Mouse (Mus musculus) hindbrain, embryonic 14.5 days (tissue): ENCODE data around the gene Spata5. TPM values are rescaled to one million over a fixed set of nuclear protein-coding genes. Genes with fewer than 3 reads are reported as not detected.

Experiments used
- ATAC-seq: fragments of 200-750 bp; cut with Nextera tagmentation; 2 replicates; pipeline ENCODE4 v1.8.0; 2017; ENCODE audit warnings: moderate number of reproducible peaks, mild to moderate bottlenecking, moderate TSS enrichment, moderate library complexity; ENCODE audit not compliant: low FRiP score
- DNase-seq: peaks from one replicate; pipeline ENCODE4 v3.0.0-alpha.2; 2015; ENCODE audit warnings: low spot score
- H3K27ac ChIP-seq: fragments of 300-500 bp; sonication (generic); 2 replicates; pipeline ENCODE4 v1.5.1; 2014; ENCODE audit warnings: mild to moderate bottlenecking, moderate library complexity
- H3K27me3 ChIP-seq: fragments of 300-500 bp; sonication (generic); 2 replicates; pipeline ENCODE4 v1.6.1; 2014; ENCODE audit warnings: mild to moderate bottlenecking, low read length, mixed read lengths; ENCODE audit not compliant: control insufficient read depth, insufficient read depth
- H3K36me3 ChIP-seq: fragments of 300-500 bp; sonication (generic); replicated peaks from 2 replicates; pipeline ENCODE4 v1.6.1; 2014; ENCODE audit not compliant: control insufficient read depth, insufficient read depth
- H3K4me1 ChIP-seq: fragments of 300-500 bp; sonication (generic); replicated peaks from 2 replicates; pipeline ENCODE4 v1.6.1; 2014; ENCODE audit warnings: antibody characterized with exemption, low read length, mixed read lengths; ENCODE audit not compliant: control insufficient read depth, insufficient read depth
- H3K4me2 ChIP-seq: fragments of 300-500 bp; sonication (generic); replicated peaks from 2 replicates; pipeline ENCODE4 v1.6.1; 2014; ENCODE audit warnings: mild to moderate bottlenecking, moderate library complexity
- H3K4me3 ChIP-seq: fragments of 300-500 bp; sonication (generic); replicated peaks from 2 replicates; pipeline ENCODE4 v1.5.1; 2014; ENCODE audit warnings: mild to moderate bottlenecking, low read length
- H3K9ac ChIP-seq: fragments of 300-500 bp; sonication (generic); 2 replicates; pipeline ENCODE4 v1.6.1; 2014
- H3K9me3 ChIP-seq: fragments of 300-500 bp; sonication (generic); 2 replicates; pipeline ENCODE4 v1.6.1; 2016; ENCODE audit warnings: low read length; ENCODE audit not compliant: control insufficient read depth
- whole genome bisulfite sequencing: fragments of 180-500 bp; shearing (Covaris S2); extraction: QIAGEN DNeasy Blood & Tissue Kit; methylation state at CpG from one replicate; pipeline ENCODE4 v1.1.7; 2014; 5-methylcytosine and 5-hydroxymethylcytosine counted together
- polyA plus RNA-seq: library from polyadenylated mRNA; unstranded; fragments of >200 nt; fragmentation: Nextera tagmentation; extraction: Ambion mirVana; gene quantifications from 2 replicates; pipeline ENCODE4 v1.2.1, GENCODE M21; 2014

Gene Spata5
- polyA plus RNA-seq, 1 experiment from 2014 or later = 33.1 TPM

DNA sequence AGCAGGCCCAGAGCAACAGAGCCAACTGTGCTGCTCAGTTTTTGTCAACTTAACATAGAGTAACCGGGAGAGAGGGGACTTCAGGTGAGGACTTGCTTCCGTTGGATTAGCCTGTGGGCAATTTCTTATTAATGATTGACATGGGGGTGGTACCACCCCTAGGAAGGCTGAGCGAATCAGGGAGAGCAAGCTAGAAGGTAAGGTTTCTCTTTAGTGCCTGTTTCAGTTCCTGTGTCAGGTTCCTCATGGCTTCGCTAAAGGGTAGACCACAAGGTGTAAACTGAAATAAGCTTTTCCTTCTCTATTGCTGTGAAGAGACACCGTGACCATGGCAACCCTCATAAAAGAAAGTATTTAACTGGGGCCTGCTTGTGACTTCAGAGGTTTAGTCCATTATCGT is 32.4 kb upstream of the Spata5 start:
- Histone ChIP-seq H3K4me3 (no peak overlapping the region), H3K4me1 (no peaks in the 10 kb centered on the region), H3K36me3 (no peaks in the 10 kb centered on the region), H3K4me2 (no peak overlapping the region), H3K27me3 (no peaks in the 10 kb centered on the region), H3K9me3 (no peaks in the 10 kb centered on the region), H3K9ac (no peak overlapping the region), H3K27ac (no peak overlapping the region)
- WGBS = 89% methylated on average over 6 of the region's 6 CpGs
- no peak for DNase-seq
- no peak for ATAC-seq

DNA sequence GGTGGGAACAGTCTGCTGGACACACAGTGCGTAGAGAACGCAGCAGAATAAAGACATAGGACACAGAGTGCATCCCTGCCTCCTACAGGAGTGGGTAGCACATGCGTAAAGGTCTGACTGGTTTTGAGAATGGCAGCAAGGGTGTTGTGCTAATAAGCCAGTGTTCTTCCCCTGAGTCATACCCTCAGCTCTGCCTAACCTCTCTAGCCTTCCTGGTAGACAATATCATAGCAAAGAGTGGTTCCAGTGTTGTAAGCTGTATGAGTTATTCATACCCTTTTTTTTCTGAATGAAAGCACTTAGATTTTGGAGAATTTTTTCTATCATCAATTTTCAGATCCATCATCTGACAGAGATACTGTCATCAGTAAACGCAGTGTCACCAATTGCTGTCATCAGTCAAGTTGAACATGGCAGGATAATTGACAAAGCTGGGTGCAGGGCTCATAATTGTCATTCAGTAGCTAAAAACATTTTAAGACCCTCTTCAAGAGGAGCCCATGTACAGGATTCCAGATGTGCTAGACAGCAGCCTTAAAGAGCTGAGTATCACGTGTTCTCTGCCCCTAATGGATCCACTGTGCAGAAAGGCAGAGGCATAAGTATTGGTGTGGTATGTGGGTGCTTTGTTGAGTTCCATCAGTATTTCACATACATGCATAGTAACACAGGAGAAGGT is 22.6 kb upstream of the Spata5 start:
- H3K4me1 ChIP-seq = no peaks in the 10 kb centered on the region
- no peak overlapping the region for H3K27ac ChIP-seq
- no peak overlapping the region for H3K4me2 ChIP-seq
- H3K9ac ChIP-seq = no peak overlapping the region
- H3K27me3 ChIP-seq = no peaks in the 10 kb centered on the region
- ATAC-seq = no peak
- H3K9me3 ChIP-seq = no peaks in the 10 kb centered on the region
- no peak overlapping the region for H3K4me3 ChIP-seq
- 91% methylated on average over 5 of the region's 5 CpGs for WGBS
- DNase-seq = no peak
- H3K36me3 ChIP-seq = no peaks in the 10 kb centered on the region

DNA sequence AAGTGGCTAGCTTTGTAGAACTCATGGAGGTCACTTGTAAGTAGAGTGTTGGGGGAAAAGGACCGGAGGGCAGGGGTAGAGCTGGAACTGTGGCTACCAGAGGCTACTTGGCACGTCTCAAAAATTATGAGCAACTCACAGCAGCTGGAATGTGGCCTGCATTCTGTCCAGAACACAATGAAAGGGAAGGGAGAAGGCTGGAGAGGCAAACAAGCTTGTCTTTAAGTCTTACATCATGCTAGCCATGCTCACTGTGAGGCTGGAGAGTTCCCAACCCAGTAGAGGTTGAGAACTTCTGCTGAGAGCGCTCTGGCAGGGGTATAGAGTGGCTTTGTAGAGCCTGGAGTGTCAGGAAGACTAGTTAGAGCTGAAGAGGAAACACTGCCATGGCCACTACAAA is 22.1 kb upstream of the Spata5 start:
- H3K4me1 ChIP-seq = no peaks in the 10 kb centered on the region
- whole genome bisulfite sequencing = 76% methylated on average over 3 of the region's 3 CpGs
- DNase-seq = no peak
- no peaks in the 10 kb centered on the region for H3K9me3 ChIP-seq
- H3K36me3 ChIP-seq = no peaks in the 10 kb centered on the region
- H3K27me3 ChIP-seq = no peaks in the 10 kb centered on the region
- no peak overlapping the region for H3K4me2 ChIP-seq
- H3K9ac ChIP-seq = no peak overlapping the region
- H3K4me3 ChIP-seq = no peak overlapping the region
- no peak overlapping the region for H3K27ac ChIP-seq
- ATAC-seq = no peak

DNA sequence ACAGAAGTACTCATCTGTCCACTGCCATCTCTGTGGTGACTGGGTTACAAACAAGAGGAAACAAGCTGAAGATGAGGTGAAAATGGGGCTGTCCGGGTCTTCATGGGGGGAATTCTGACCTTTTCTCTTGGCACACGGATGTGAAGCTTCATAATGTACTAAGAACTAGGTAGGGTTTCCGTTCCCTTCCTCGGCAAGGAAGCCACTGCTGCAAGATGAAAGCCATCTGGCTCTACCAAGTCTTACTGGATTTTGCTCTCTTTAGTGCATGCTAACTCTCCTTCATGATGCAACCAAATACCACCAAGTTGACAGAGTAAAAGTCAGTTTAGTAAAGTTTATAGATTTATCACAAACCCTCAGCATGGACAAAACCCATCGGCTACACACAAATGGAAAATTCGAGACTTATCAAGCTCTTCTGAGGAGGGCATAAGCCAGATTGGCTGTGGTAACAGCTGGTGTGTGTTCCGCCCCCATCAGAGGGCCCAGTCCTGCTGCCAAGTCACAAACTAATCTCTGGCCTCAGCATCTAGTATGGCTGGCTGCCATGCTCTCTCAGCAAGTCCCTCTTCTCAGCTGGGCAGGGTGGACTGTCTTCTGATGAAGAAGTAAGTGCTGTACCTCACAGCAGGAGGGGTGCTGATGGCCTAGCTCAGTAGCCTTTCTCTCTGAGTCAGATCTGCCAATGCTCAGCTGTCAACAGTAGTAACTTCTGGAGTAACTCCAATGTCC is 20.9 kb upstream of the Spata5 start:
- no peak overlapping the region for H3K27ac ChIP-seq
- ATAC-seq = peak; percentile 43; the same call in 1 of the 2 replicates
- no peaks in the 10 kb centered on the region for H3K36me3 ChIP-seq
- 85% methylated on average over 7 of the region's 7 CpGs for WGBS
- H3K27me3 ChIP-seq = no peaks in the 10 kb centered on the region
- H3K4me2 ChIP-seq = no peak overlapping the region
- H3K4me1 ChIP-seq = no peaks in the 10 kb centered on the region
- H3K4me3 ChIP-seq = no peak overlapping the region
- DNase-seq = peak; percentile 26
- H3K9me3 ChIP-seq = no peaks in the 10 kb centered on the region
- no peak overlapping the region for H3K9ac ChIP-seq

DNA sequence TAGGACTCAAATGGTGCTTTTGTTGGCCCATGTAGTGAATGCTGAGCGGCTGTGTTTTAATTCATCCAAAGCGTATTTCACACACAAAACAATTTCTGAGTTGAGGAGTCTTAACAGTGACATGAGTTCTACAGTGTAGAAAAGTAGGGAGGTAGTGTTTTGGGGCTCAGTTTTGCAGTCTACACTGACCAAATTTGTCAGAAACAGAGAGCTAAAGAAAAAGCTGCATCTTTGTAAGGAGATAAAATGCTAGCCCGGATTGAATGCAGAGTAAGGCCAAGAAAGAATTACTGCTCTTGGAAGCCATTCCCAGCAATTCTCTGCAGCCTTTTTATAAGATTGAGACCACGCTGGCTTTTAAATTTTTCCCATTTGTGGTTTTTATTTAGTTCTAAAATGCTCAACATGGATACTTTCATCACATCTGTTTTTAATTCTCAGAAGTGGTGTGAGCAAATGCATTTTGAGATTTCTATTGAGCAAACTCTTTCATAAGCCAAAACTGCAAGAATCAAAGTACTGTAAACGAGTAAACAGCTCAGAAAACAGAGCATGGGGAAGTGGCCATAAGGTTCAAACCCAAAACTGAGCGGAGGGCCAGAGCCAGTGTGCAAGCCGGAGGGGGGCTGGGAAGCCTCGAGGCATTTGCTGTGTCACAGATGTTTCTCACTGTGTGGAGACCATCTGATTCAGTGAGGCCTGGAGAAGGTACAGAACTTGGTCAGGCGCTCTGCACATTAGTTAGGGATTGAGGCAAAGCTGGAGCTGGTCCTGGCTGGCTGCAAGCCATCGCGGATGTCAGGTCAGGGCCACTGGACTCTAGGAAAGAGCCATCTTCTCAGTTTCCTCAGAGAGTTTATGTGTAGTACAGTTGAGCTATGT is 17.7 kb upstream of the Spata5 start:
- Histone ChIP-seq H3K27ac (no peak overlapping the region), H3K4me2 (no peak overlapping the region), H3K36me3 (no peaks in the 10 kb centered on the region), H3K9ac (no peak overlapping the region), H3K4me3 (no peak overlapping the region), H3K9me3 (no peaks in the 10 kb centered on the region), H3K27me3 (no peaks in the 10 kb centered on the region), H3K4me1 (no peaks in the 10 kb centered on the region)
- ATAC-seq (no peak), DNase-seq (no peak)
- 82% methylated on average over 11 of the region's 11 CpGs for WGBS

DNA sequence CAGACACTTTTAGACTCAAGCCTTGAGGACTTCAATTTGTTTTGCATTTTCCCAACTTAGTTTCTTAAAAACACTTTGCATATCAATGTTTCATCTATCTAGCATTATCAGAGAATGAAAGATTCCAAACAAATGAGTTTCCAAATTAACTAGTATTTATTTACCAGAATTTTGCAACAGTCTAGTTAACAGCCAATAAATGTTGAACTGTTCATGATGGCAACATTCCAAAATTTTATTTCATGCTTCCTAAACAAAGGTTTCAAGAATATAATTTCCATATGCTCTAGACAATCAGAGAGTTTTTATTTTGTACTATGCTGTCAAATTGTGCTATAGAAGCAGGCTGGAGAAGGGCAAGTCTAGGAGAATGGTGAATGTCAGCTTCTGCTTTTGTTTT is 12.1 kb upstream of the Spata5 start:
- H3K4me2 ChIP-seq = no peak overlapping the region
- DNase-seq (no peak), ATAC-seq (no peak)
- H3K9me3 ChIP-seq = no peaks in the 10 kb centered on the region
- H3K4me1 ChIP-seq = no peaks in the 10 kb centered on the region
- no peaks in the 10 kb centered on the region for H3K27me3 ChIP-seq
- no peak overlapping the region for H3K27ac ChIP-seq
- H3K4me3 ChIP-seq = no peak overlapping the region
- H3K9ac ChIP-seq = no peak overlapping the region
- no peaks in the 10 kb centered on the region for H3K36me3 ChIP-seq

DNA sequence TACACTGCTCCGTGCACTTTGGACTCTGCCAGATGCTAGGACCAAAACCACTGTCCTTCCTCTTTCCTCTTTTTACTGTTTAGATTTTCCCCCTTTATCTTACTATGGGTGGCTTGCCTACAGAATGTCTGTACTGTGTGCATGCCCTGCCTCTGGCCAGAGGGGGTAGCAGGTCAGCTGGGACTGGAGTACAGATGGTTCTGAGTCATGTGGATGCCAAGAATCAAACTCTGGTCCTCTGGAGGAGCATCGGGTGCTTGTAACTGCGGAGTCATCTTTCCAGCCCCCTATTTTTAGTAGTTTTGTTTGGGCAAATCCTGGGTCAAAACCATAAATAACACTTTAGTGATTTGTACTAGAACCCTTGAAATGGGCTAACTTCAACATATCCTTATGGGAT is 6.2 kb upstream of the Spata5 start:
- WGBS = 89% methylated on average over 3 of the region's 3 CpGs
- H3K9me3 ChIP-seq = no peaks in the 10 kb centered on the region
- no peak overlapping the region for H3K4me2 ChIP-seq
- peaks cover 5% of the 10 kb centered on the region for H3K4me1 ChIP-seq
- H3K27ac ChIP-seq = no peak overlapping the region
- no peaks in the 10 kb centered on the region for H3K36me3 ChIP-seq
- no peak overlapping the region for H3K4me3 ChIP-seq
- no peak for DNase-seq
- no peaks in the 10 kb centered on the region for H3K27me3 ChIP-seq
- H3K9ac ChIP-seq = no peak overlapping the region
- no peak for ATAC-seq

DNA sequence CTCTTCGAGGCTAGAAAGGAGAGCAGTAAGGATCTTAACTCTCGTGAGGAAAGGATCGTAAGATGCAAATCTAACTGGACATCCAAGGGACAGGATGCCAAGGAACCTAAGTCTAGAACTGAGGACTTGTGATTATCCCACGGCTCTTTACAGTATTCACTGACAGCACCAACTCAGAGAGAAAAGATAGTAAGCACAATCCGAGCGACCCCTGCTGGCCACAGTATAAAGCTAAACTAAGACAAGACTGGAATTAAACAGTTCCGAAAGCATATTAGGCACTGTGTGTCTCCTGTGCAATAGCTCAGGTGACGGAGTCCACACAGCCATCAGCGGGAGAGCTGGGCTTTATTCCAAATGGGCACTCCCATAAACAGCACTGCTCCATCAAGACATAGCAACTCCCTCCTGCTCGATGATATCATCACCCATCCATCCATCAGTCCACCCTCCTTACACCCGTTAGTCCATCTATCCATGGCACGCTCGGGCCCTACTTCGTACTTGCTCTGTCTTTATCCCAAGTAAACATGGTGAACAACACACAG is 5.2 kb upstream of the Spata5 start:
- DNase-seq (peak; percentile 78), ATAC-seq (0 out of 2 replicates have a peak, but pooled peaks have one; percentile 6)
- H3K9ac ChIP-seq = no peak overlapping the region
- H3K27ac ChIP-seq = no peak overlapping the region
- H3K4me3 ChIP-seq = no peak overlapping the region
- no peaks in the 10 kb centered on the region for H3K27me3 ChIP-seq
- H3K4me2 ChIP-seq = no peak overlapping the region
- peaks cover 9% of the 10 kb centered on the region for H3K4me1 ChIP-seq
- no peaks in the 10 kb centered on the region for H3K36me3 ChIP-seq
- H3K9me3 ChIP-seq = no peaks in the 10 kb centered on the region
- WGBS = 56% methylated on average over 14 of the region's 14 CpGs

DNA sequence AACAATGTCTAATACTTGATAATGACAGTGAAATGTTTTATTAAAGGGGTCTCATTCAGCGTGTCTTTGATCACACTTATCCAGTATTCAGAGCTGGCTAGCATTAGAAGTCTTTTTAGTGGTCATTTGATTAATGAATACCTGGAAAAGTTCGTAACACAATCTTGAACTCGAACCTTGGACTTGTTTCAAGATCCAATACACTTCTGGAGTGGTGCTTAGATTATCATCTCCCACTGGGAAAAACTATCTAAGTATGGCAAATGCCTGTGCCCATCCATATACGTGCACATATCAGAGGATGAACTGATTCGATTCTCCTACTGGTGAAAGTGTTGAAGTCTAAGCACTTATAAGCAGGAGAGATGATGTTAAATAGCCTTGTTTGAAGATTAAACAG is 1.4 kb upstream of the Spata5 start:
- WGBS = 76% methylated on average over 5 of the region's 5 CpGs
- Histone ChIP-seq H3K4me3 (peak overlapping the region; percentile 98), H3K27ac (no peak overlapping the region), H3K4me1 (peaks cover 18% of the 10 kb centered on the region), H3K27me3 (no peaks in the 10 kb centered on the region), H3K4me2 (peak overlapping the region; percentile 86), H3K36me3 (no peaks in the 10 kb centered on the region), H3K9me3 (no peaks in the 10 kb centered on the region), H3K9ac (peak overlapping the region; percentile 74)
- DNase-seq (no peak), ATAC-seq (no peak)
